Comparison of ENCODE assay signal across 22 mouse cellular contexts in genomic region chr15:31346508-31346907, GRCm38 (mm10).
"Had no signal": no experiment of that assay in that cellular context is flagged by ENCODE, and none has a peak within 500 bp of the region (broad histone marks: within the 10 kb centered on the region; RNA-seq: fewer than 3 reads in every experiment).

No protein-coding gene starts in this region.

- H3K27me3 ChIP-seq: liver, embryonic 13.5 days; liver, embryonic 15.5 days; lung, embryonic 15.5 days; megakaryocyte, embryonic 14.5 days; midbrain, embryonic 13.5 days; midbrain, embryonic 15.5 days; neural tube, embryonic 12.5 days had no signal

- H3K9ac ChIP-seq: liver, embryonic 13.5 days; liver, embryonic 15.5 days; liver, postnatal 0 days; lung, embryonic 15.5 days; midbrain, embryonic 13.5 days; midbrain, embryonic 15.5 days; neural tube, embryonic 12.5 days had no signal

- H3K36me3 ChIP-seq: liver, embryonic 13.5 days; liver, embryonic 15.5 days; lung, embryonic 15.5 days; midbrain, embryonic 13.5 days; midbrain, embryonic 15.5 days; neural tube, embryonic 12.5 days had no signal

- H3K9me3 ChIP-seq: liver, embryonic 13.5 days; liver, embryonic 15.5 days; lung, embryonic 15.5 days; megakaryocyte, embryonic 14.5 days; midbrain, embryonic 13.5 days; midbrain, embryonic 15.5 days; neural tube, embryonic 12.5 days had no signal

- H3K4me2 ChIP-seq: liver, embryonic 13.5 days; liver, embryonic 15.5 days; lung, embryonic 15.5 days; midbrain, embryonic 11.5 days; midbrain, embryonic 13.5 days; midbrain, embryonic 15.5 days; neural tube, embryonic 12.5 days had no signal

- H3K4me3 ChIP-seq: liver, embryonic 13.5 days; liver, embryonic 15.5 days; lung, embryonic 15.5 days; megakaryocyte, embryonic 14.5 days; midbrain, embryonic 13.5 days; midbrain, embryonic 15.5 days; neural tube, embryonic 12.5 days had no signal

- ATAC-seq: liver, postnatal 0 days; lung, postnatal 0 days; midbrain, embryonic 13.5 days; midbrain, embryonic 15.5 days had no signal

- H3K4me1 ChIP-seq: midbrain, embryonic 15.5 days had no signal

- DNase-seq: liver, embryonic 13.5 days; liver, postnatal 0 days; lung, adult 2 months; lung, postnatal 14 days; lung, postnatal 36 days; retina, postnatal 1 day; right cerebral cortex, adult 18-20 months; right cerebral cortex, postnatal 25 days; right cerebral cortex, postnatal 4 days; spleen, adult 18-20 months; thymus, adult 18-20 months; thymus, postnatal 25 days; thymus, postnatal 4 days had no signal

- H3K27ac ChIP-seq: liver, embryonic 13.5 days; liver, embryonic 15.5 days; lung, embryonic 15.5 days; macrophage; midbrain, embryonic 13.5 days; midbrain, embryonic 15.5 days; neural tube, embryonic 12.5 days had no signal
